Mouse (Mus musculus): Measurements from ENCODE around the gene Cyp2g1. TPM values are rescaled to one million over a fixed set of nuclear protein-coding genes. Genes with fewer than 3 reads are reported as not detected.

The Cyp2g1 gene
- polyA plus RNA-seq (2012; rRNA removed) = not detected in 2 replicates

- Histone ChIP-seq H3K4me3 (ENCODE audit: insufficient read depth, low read length) (no peak within 1 kb of the TSS), H3K4me1 (ENCODE audit: control insufficient read depth, insufficient read depth, low read length) (no peaks in the 10 kb centered on the region), H3K27ac (ENCODE audit: insufficient read depth, low read length) (no peak within 1 kb of the TSS)
- TF ChIP-seq CTCF (IDR thresholded peaks at IDR 0.05; ENCODE audit: extremely low read depth, insufficient read depth, low read length) (no peak), POLR2A (IDR thresholded peaks at IDR 0.05; ENCODE audit: extremely low read depth, insufficient read depth, low read length) (no peak)
Observed at GRCm38 (mm10) chr7:26808592-26808991, at the start of gene Cyp2g1. TSS of gene Cyp2g1 (plus strand) at chr7:26808892.

GRCm38 (mm10) chr7:26767084-26767483 lies 41.6 kb upstream of the Cyp2g1 start:
- H3K27ac ChIP-seq (ENCODE audit: insufficient read depth, low read length) = no peak overlapping the region
- H3K4me1 ChIP-seq (ENCODE audit: control insufficient read depth, insufficient read depth, low read length) = no peaks in the 10 kb centered on the region
- no peak overlapping the region for H3K4me3 ChIP-seq (ENCODE audit: insufficient read depth, low read length)
- TF ChIP-seq CTCF (IDR thresholded peaks at IDR 0.05; ENCODE audit: extremely low read depth, insufficient read depth, low read length) (no peak), POLR2A (IDR thresholded peaks at IDR 0.05; ENCODE audit: extremely low read depth, insufficient read depth, low read length) (no peak)

GRCm38 (mm10) chr7:26769881-26770470 lies 38.7 kb upstream of the Cyp2g1 start:
- Histone ChIP-seq H3K4me1 (ENCODE audit: control insufficient read depth, insufficient read depth, low read length) (no peaks in the 10 kb centered on the region), H3K27ac (ENCODE audit: insufficient read depth, low read length) (no peak overlapping the region), H3K4me3 (ENCODE audit: insufficient read depth, low read length) (no peak overlapping the region)
- TF ChIP-seq POLR2A (IDR thresholded peaks at IDR 0.05; ENCODE audit: extremely low read depth, insufficient read depth, low read length) = no peak
- TF ChIP-seq CTCF (IDR thresholded peaks at IDR 0.05; ENCODE audit: extremely low read depth, insufficient read depth, low read length) = no peak

GRCm38 (mm10) chr7:26772866-26773586 lies 35.7 kb upstream of the Cyp2g1 start:
- no peak overlapping the region for H3K4me3 ChIP-seq (ENCODE audit: insufficient read depth, low read length)
- no peak overlapping the region for H3K27ac ChIP-seq (ENCODE audit: insufficient read depth, low read length)
- H3K4me1 ChIP-seq (ENCODE audit: control insufficient read depth, insufficient read depth, low read length) = no peaks in the 10 kb centered on the region
- TF ChIP-seq CTCF (IDR thresholded peaks at IDR 0.05; ENCODE audit: extremely low read depth, insufficient read depth, low read length) = no peak
- TF ChIP-seq POLR2A (IDR thresholded peaks at IDR 0.05; ENCODE audit: extremely low read depth, insufficient read depth, low read length) = no peak

- H3K27ac ChIP-seq (ENCODE audit: insufficient read depth, low read length) = no peak overlapping the region
- peak; percentile 30; the same call in 1 of the 2 replicates for TF ChIP-seq CTCF (IDR thresholded peaks at IDR 0.05; ENCODE audit: extremely low read depth, insufficient read depth, low read length)
- no peak for TF ChIP-seq POLR2A (IDR thresholded peaks at IDR 0.05; ENCODE audit: extremely low read depth, insufficient read depth, low read length)
Observed at GRCm38 (mm10) chr7:26775866-26776265, 32.8 kb upstream of the Cyp2g1 start.

GRCm38 (mm10) chr7:26777806-26778205 lies 30.9 kb upstream of the Cyp2g1 start:
- TF ChIP-seq CTCF (IDR thresholded peaks at IDR 0.05; ENCODE audit: extremely low read depth, insufficient read depth, low read length) (no peak), POLR2A (IDR thresholded peaks at IDR 0.05; ENCODE audit: extremely low read depth, insufficient read depth, low read length) (no peak)
- Histone ChIP-seq H3K27ac (ENCODE audit: insufficient read depth, low read length) (no peak overlapping the region), H3K4me1 (ENCODE audit: control insufficient read depth, insufficient read depth, low read length) (no peaks in the 10 kb centered on the region), H3K4me3 (ENCODE audit: insufficient read depth, low read length) (no peak overlapping the region)

More at GRCm38 (mm10) chr7:26775866-26776265, 32.8 kb upstream of the Cyp2g1 start:
- H3K4me1 ChIP-seq (ENCODE audit: control insufficient read depth, insufficient read depth, low read length) = no peaks in the 10 kb centered on the region
- H3K4me3 ChIP-seq (ENCODE audit: insufficient read depth, low read length) = no peak overlapping the region

GRCm38 (mm10) chr7:26778474-26778873 lies 30.2 kb upstream of the Cyp2g1 start:
- TF ChIP-seq CTCF (IDR thresholded peaks at IDR 0.05; ENCODE audit: extremely low read depth, insufficient read depth, low read length) = peak; percentile 41; the same call in 1 of the 2 replicates
- TF ChIP-seq POLR2A (IDR thresholded peaks at IDR 0.05; ENCODE audit: extremely low read depth, insufficient read depth, low read length) = no peak
- no peak overlapping the region for H3K27ac ChIP-seq (ENCODE audit: insufficient read depth, low read length)
- no peaks in the 10 kb centered on the region for H3K4me1 ChIP-seq (ENCODE audit: control insufficient read depth, insufficient read depth, low read length)
- H3K4me3 ChIP-seq (ENCODE audit: insufficient read depth, low read length) = no peak overlapping the region

- TF ChIP-seq CTCF (IDR thresholded peaks at IDR 0.05; ENCODE audit: extremely low read depth, insufficient read depth, low read length) (no peak), POLR2A (IDR thresholded peaks at IDR 0.05; ENCODE audit: extremely low read depth, insufficient read depth, low read length) (no peak)
- no peak overlapping the region for H3K27ac ChIP-seq (ENCODE audit: insufficient read depth, low read length)
- no peak overlapping the region for H3K4me3 ChIP-seq (ENCODE audit: insufficient read depth, low read length)
- H3K4me1 ChIP-seq (ENCODE audit: control insufficient read depth, insufficient read depth, low read length) = no peaks in the 10 kb centered on the region
Observed at GRCm38 (mm10) chr7:26779799-26780416, 28.8 kb upstream of the Cyp2g1 start.

GRCm38 (mm10) chr7:26780510-26780909 lies 28.2 kb upstream of the Cyp2g1 start:
- no peak overlapping the region for H3K27ac ChIP-seq (ENCODE audit: insufficient read depth, low read length)
- H3K4me1 ChIP-seq (ENCODE audit: control insufficient read depth, insufficient read depth, low read length) = no peaks in the 10 kb centered on the region
- TF ChIP-seq CTCF (IDR thresholded peaks at IDR 0.05; ENCODE audit: extremely low read depth, insufficient read depth, low read length) (no peak), POLR2A (IDR thresholded peaks at IDR 0.05; ENCODE audit: extremely low read depth, insufficient read depth, low read length) (no peak)
- H3K4me3 ChIP-seq (ENCODE audit: insufficient read depth, low read length) = no peak overlapping the region
